In genomic region chr9:90108272-90108671, GRCm38 (mm10) we compare ENCODE assay signal across 20 mouse cellular contexts. TPM values are rescaled to one million over a fixed set of nuclear protein-coding genes. Genes with fewer than 3 reads are reported as not detected.
"Had no signal": no experiment of that assay in that cellular context is flagged by ENCODE, and none has a peak within 500 bp of the region (broad histone marks: within the 10 kb centered on the region; RNA-seq: fewer than 3 reads in every experiment).

No protein-coding gene starts in this region.

- DNase-seq: lung, embryonic 14.5 days; lung, postnatal 10 days; lung, postnatal 4 days; midbrain, embryonic 14.5 days; retina, postnatal 1 day; right cerebral cortex, adult 18-20 months; right cerebral cortex, postnatal 25 days; right cerebral cortex, postnatal 4 days; spleen, adult 18-20 months; thymus, adult 18-20 months; thymus, postnatal 14 days; thymus, postnatal 36 days had no signal

- H3K9me3 ChIP-seq: midbrain, embryonic 10.5 days; midbrain, embryonic 12.5 days; neural tube, embryonic 13.5 days; neural tube, embryonic 15.5 days had no signal

- H3K27ac ChIP-seq: midbrain, embryonic 10.5 days; midbrain, embryonic 12.5 days; neural tube, embryonic 13.5 days; neural tube, embryonic 15.5 days had no signal

- H3K9ac ChIP-seq: lung, embryonic 14.5 days; midbrain, embryonic 12.5 days; neural tube, embryonic 13.5 days; neural tube, embryonic 15.5 days had no signal

- H3K4me3 ChIP-seq: midbrain, embryonic 10.5 days; midbrain, embryonic 12.5 days; myocyte; neural tube, embryonic 13.5 days; neural tube, embryonic 15.5 days had no signal

- ATAC-seq: midbrain, embryonic 16.5 days had no signal

- H3K4me2 ChIP-seq: lung, embryonic 14.5 days; midbrain, embryonic 12.5 days; neural tube, embryonic 13.5 days; neural tube, embryonic 15.5 days had no signal

- H3K27me3 ChIP-seq: midbrain, embryonic 12.5 days; neural tube, embryonic 13.5 days; neural tube, embryonic 15.5 days had no signal

RNA-seq across cellular contexts. Expression of gene Adamts7, which starts 54.6 kb away (rescaled TPM):
- total RNA-seq: megakaryocyte, adult 5-6 weeks; megakaryocyte-erythroid progenitor cell, adult 5-6 weeks had no signal
